In genomic region chr12:110082921-110083320, GRCm38 (mm10) we compare ENCODE assay signal across 13 mouse cellular contexts.
DNase-seq lines count a peak whose midpoint lies in the region; ATAC-seq and TF ChIP-seq lines count a peak whose summit lies in the region.
"Had no signal": no experiment of that assay in that cellular context is flagged by ENCODE, and none has a peak within 500 bp of the region (broad histone marks: within the 10 kb centered on the region; RNA-seq: fewer than 3 reads in every experiment).

No protein-coding gene starts in this region.

- H3K9me3 ChIP-seq in kidney, postnatal 0 days (replicated peaks; ENCODE audit: low read length), result no peaks in the 10 kb centered on the region
- H3K9me3 ChIP-seq: liver, embryonic 13.5 days had no signal

- peak; percentile 17 for DNase-seq in gastrocnemius, adult 18-20 months (ENCODE audit: low spot score)
- DNase-seq in gastrocnemius, postnatal 4 days (ENCODE audit: low spot score in 2 of 2), result no peak
- DNase-seq in urinary bladder, postnatal 14 days (ENCODE audit: low spot score), result peak; percentile 59
- no peak for DNase-seq in urinary bladder, postnatal 10 days (ENCODE audit: low spot score)
- peak; percentile 72 for DNase-seq in kidney, postnatal 0 days (ENCODE audit: low spot score)
- DNase-seq in urinary bladder, postnatal 36 days (ENCODE audit: low spot score in 2 of 2), result peak; percentile 28 to 43
- no peak for DNase-seq in retina, postnatal 1 day
- DNase-seq in retina, embryonic 14.5 days (ENCODE audit: low spot score), result no peak
- DNase-seq: layer of hippocampus, postnatal 36 days; liver, embryonic 13.5 days had no signal

- H3K9ac ChIP-seq in kidney, postnatal 0 days (ENCODE audit: low read depth, low read length), result no peak overlapping the region
- H3K9ac ChIP-seq: hindbrain, embryonic 13.5 days; liver, embryonic 13.5 days had no signal

- no peak overlapping the region for H3K4me3 ChIP-seq in kidney, postnatal 0 days (replicated peaks; ENCODE audit: low read depth, low read length)
- H3K4me3 ChIP-seq: hindbrain, embryonic 13.5 days; liver, embryonic 13.5 days had no signal

- no peaks in the 10 kb centered on the region for H3K36me3 ChIP-seq in kidney, postnatal 0 days (ENCODE audit: insufficient read depth, low read length)
- H3K36me3 ChIP-seq: hindbrain, embryonic 13.5 days; liver, embryonic 13.5 days had no signal

- WGBS in kidney, postnatal 0 days, result 8% methylated on average over 13 of the region's 13 CpGs

- peak; percentile 79 for ATAC-seq in kidney, postnatal 0 days (replicated peaks; ENCODE audit: low FRiP score, low read depth)
- ATAC-seq: midbrain, embryonic 16.5 days; Patski had no signal

- no peak overlapping the region for H3K4me2 ChIP-seq in kidney, postnatal 0 days (ENCODE audit: low read length)
- H3K4me2 ChIP-seq: hindbrain, embryonic 13.5 days; liver, embryonic 13.5 days had no signal

- TF ChIP-seq CTCF in kidney, postnatal 0 days (IDR thresholded peaks at IDR 0.05; ENCODE audit: low read depth), result no peak

- H3K27ac ChIP-seq in kidney, postnatal 0 days, result peak overlapping the region; percentile 19; the same call in 1 of the 2 replicates
- H3K27ac ChIP-seq: hindbrain, embryonic 13.5 days; liver, embryonic 13.5 days had no signal

- no peaks in the 10 kb centered on the region for H3K27me3 ChIP-seq in kidney, postnatal 0 days (ENCODE audit: insufficient read depth, low read length)
- H3K27me3 ChIP-seq: hindbrain, embryonic 13.5 days; liver, embryonic 13.5 days; Patski had no signal

- H3K4me1 ChIP-seq in kidney, postnatal 0 days (replicated peaks; ENCODE audit: insufficient read depth, low read length), result peaks cover 8% of the 10 kb centered on the region; the same call in 1 of the 2 replicates
- H3K4me1 ChIP-seq: hindbrain, embryonic 13.5 days; liver, embryonic 13.5 days had no signal

Comparison
In these comparisons a context has a peak if more than half of its experiments do, and no peak if none do; other contexts are left out.
1. DNase-seq: peak in gastrocnemius, adult 18-20 months (single experiment), urinary bladder, postnatal 14 days (single experiment), kidney, postnatal 0 days (single experiment) and urinary bladder, postnatal 36 days (2 of 2); none in gastrocnemius, postnatal 4 days (0 of 2), urinary bladder, postnatal 10 days (single experiment), retina, postnatal 1 day (single experiment) and retina, embryonic 14.5 days (single experiment).